ENCODE assay signal across 17 mouse cellular contexts in genomic region chr4:129463097-129464059, GRCm38 (mm10). TPM values are rescaled to one million over a fixed set of nuclear protein-coding genes. Genes with fewer than 3 reads are reported as not detected.
DNase-seq lines count a peak whose midpoint lies in the region; ATAC-seq and TF ChIP-seq lines count a peak whose summit lies in the region.
"Had no signal": no experiment of that assay in that cellular context is flagged by ENCODE, and none has a peak within 500 bp of the region (broad histone marks: within the 10 kb centered on the region; RNA-seq: fewer than 3 reads in every experiment).

No protein-coding gene starts in this region.

- peaks cover 4% of the 10 kb centered on the region for H3K79me3 ChIP-seq in C2C12 (ENCODE audit: low read depth)

- TF ChIP-seq CTCF in forebrain, postnatal 0 days (IDR thresholded peaks at IDR 0.05; ENCODE audit: low read depth) = no peak
- TF ChIP-seq CTCF in C2C12 (IDR thresholded peaks at IDR 0.05; ENCODE audit: control insufficient read depth, insufficient read depth, insufficient read length) = no peak

- peak overlapping the region; percentile 80; the same call in 1 of the 2 replicates for H3K4me2 ChIP-seq in forebrain, embryonic 13.5 days
- H3K4me2 ChIP-seq in forebrain, postnatal 0 days (ENCODE audit: low read depth) = no peak overlapping the region

- WGBS in forebrain, embryonic 13.5 days = 88% methylated on average over 24 of the region's 24 CpGs
- WGBS in forebrain, postnatal 0 days = 89% methylated on average over 24 of the region's 24 CpGs

- no peak for ATAC-seq in forebrain, embryonic 13.5 days
- no peak for ATAC-seq in forebrain, postnatal 0 days
- peak; percentile 55 for ATAC-seq in megakaryocyte progenitor cell, adult 5-6 weeks (replicated peaks; ENCODE audit: poor library complexity)
- ATAC-seq: lung, postnatal 0 days; Patski had no signal

- no peaks in the 10 kb centered on the region for H3K79me2 ChIP-seq in C2C12 (ENCODE audit: control insufficient read depth, insufficient read depth)

- no peaks in the 10 kb centered on the region for H3K27me3 ChIP-seq in forebrain, embryonic 13.5 days
- H3K27me3 ChIP-seq in forebrain, postnatal 0 days (ENCODE audit: insufficient read depth, low read length) = no peaks in the 10 kb centered on the region
- H3K27me3 ChIP-seq in C2C12 (ENCODE audit: control insufficient read depth, insufficient read depth, insufficient read length) = no peaks in the 10 kb centered on the region
- H3K27me3 ChIP-seq in erythroblast, embryonic 14.5 days (ENCODE audit: control insufficient read depth) = no peaks in the 10 kb centered on the region
- H3K27me3 ChIP-seq: embryonic facial prominence, embryonic 15.5 days; heart, embryonic 15.5 days; Patski had no signal

- H3K9me3 ChIP-seq in forebrain, embryonic 13.5 days (replicated peaks) = no peaks in the 10 kb centered on the region
- no peaks in the 10 kb centered on the region for H3K9me3 ChIP-seq in forebrain, postnatal 0 days (ENCODE audit: low read length)
- H3K9me3 ChIP-seq in erythroblast, embryonic 14.5 days (ENCODE audit: control insufficient read depth, low read length) = no peaks in the 10 kb centered on the region
- H3K9me3 ChIP-seq: embryonic facial prominence, embryonic 15.5 days; heart, embryonic 15.5 days had no signal

- H3K4me1 ChIP-seq in forebrain, embryonic 13.5 days = peaks cover 12% of the 10 kb centered on the region
- peaks cover 7% of the 10 kb centered on the region for H3K4me1 ChIP-seq in forebrain, postnatal 0 days (ENCODE audit: insufficient read depth)
- H3K4me1 ChIP-seq in erythroblast, embryonic 14.5 days (ENCODE audit: control insufficient read depth) = peaks cover 65% of the 10 kb centered on the region

- H3K9ac ChIP-seq in forebrain, embryonic 13.5 days = no peak overlapping the region
- H3K9ac ChIP-seq in forebrain, postnatal 0 days = no peak overlapping the region
- H3K9ac ChIP-seq: embryonic facial prominence, embryonic 15.5 days had no signal

- H3K36me3 ChIP-seq in forebrain, embryonic 13.5 days (ENCODE audit: poor library complexity, severe bottlenecking) = peaks cover 50% of the 10 kb centered on the region
- H3K36me3 ChIP-seq in forebrain, postnatal 0 days (ENCODE audit: insufficient read depth) = peaks cover 42% of the 10 kb centered on the region
- peaks cover 19% of the 10 kb centered on the region for H3K36me3 ChIP-seq in C2C12 (ENCODE audit: control insufficient read depth, insufficient read depth)
- peaks cover 65% of the 10 kb centered on the region for H3K36me3 ChIP-seq in erythroblast, embryonic 14.5 days (ENCODE audit: control insufficient read depth)

- no peak for DNase-seq in forebrain, postnatal 0 days
- no peak for DNase-seq in frontal cortex, postnatal 25 days (ENCODE audit: low spot score in 2 of 2)
- DNase-seq in adrenal gland, adult 8-10 months = no peak
- DNase-seq in thymus, adult 18-20 months = no peak
- DNase-seq: adrenal gland, postnatal 36 days; cerebellum, postnatal 14 days had no signal

- H3ac ChIP-seq in C2C12 (ENCODE audit: control insufficient read depth, insufficient read length, low read depth) = peak overlapping the region; percentile 3

- H3K4me3 ChIP-seq in forebrain, embryonic 13.5 days = no peak overlapping the region
- H3K4me3 ChIP-seq in forebrain, postnatal 0 days (ENCODE audit: low read depth, low read length) = no peak overlapping the region
- no peak overlapping the region for H3K4me3 ChIP-seq in C2C12 (ENCODE audit: insufficient read depth, poor library complexity, severe bottlenecking)
- peak overlapping the region; percentile 74 for H3K4me3 ChIP-seq in erythroblast, embryonic 14.5 days (replicated peaks)

- no peak overlapping the region for H3K27ac ChIP-seq in forebrain, embryonic 13.5 days
- no peak overlapping the region for H3K27ac ChIP-seq in forebrain, postnatal 0 days (ENCODE audit: low read depth, low read length)
- H3K27ac ChIP-seq: embryonic facial prominence, embryonic 15.5 days; heart, embryonic 15.5 days had no signal

TF ChIP-seq in C2C12, 6 proteins besides CTCF, POLR2A, EP300 and RAD21:
- TF ChIP-seq USF1 (IDR thresholded peaks at IDR 0.05; ENCODE audit: low read depth) (no peak), MYOG (IDR thresholded peaks at IDR 0.05; ENCODE audit: control insufficient read depth, extremely low read depth, insufficient read length) (no peak), FOSL1 (IDR thresholded peaks at IDR 0.05; ENCODE audit: insufficient read depth, low read length, poor library complexity, severe bottlenecking) (no peak)

RNA-seq across cellular contexts. Expression of gene Bsdc1, which starts 2.0 kb away (rescaled TPM):
- polyA plus RNA-seq in forebrain, embryonic 13.5 days (2015; fragmentation: Nextera tagmentation; extraction: Ambion mirVana) = 32.8 and 33.6 TPM in 2 replicates
- total RNA-seq in forebrain, postnatal 0 days (2014; rRNA removed) = 57.0 and 61.6 TPM in 2 replicates
- 25.6 and 28.4 TPM in 2 replicates for polyA plus RNA-seq in forebrain, postnatal 0 days (2015; fragmentation: Nextera tagmentation; extraction: Ambion mirVana)
- polyA plus RNA-seq in C2C12 (2012; fragmentation: generic; extraction: Trizol) = 11.8 TPM
- 87.8 and 92.9 TPM in 2 replicates for polyA plus RNA-seq in erythroblast, embryonic 14.5 days (2012)
- 14.4 and 14.6 TPM in 2 replicates for total RNA-seq in megakaryocyte progenitor cell, adult 5-6 weeks (2015)
- total RNA-seq in megakaryocyte progenitor cell, adult 5-6 weeks (2017) = 23.1 and 24.8 TPM in 2 replicates
- 10 to 100 TPM; 73.0 to 83.5 (median 80.3) TPM for total RNA-seq in adrenal gland, adult 8-10 months (2022)

RNA-seq across cellular contexts. Expression of gene Zbtb8b, which starts 22.7 kb away (rescaled TPM):
- polyA plus RNA-seq in forebrain, embryonic 13.5 days (2015; fragmentation: Nextera tagmentation; extraction: Ambion mirVana) = 4.3 and 5.3 TPM in 2 replicates
- total RNA-seq in forebrain, postnatal 0 days (2014; rRNA removed) = 7.0 and 10.5 TPM in 2 replicates
- polyA plus RNA-seq in forebrain, postnatal 0 days (2015; fragmentation: Nextera tagmentation; extraction: Ambion mirVana) = 6.0 and 9.2 TPM in 2 replicates
- not detected for polyA plus RNA-seq in C2C12 (2012; fragmentation: generic; extraction: Trizol)
- 0.02 TPM in 1 of 2 replicates, not detected in the other for polyA plus RNA-seq in erythroblast, embryonic 14.5 days (2012)
- not detected in 2 replicates for total RNA-seq in megakaryocyte progenitor cell, adult 5-6 weeks (2015)
- total RNA-seq in megakaryocyte progenitor cell, adult 5-6 weeks (2017) = not detected in 2 replicates
- under 1 TPM; 0.09 to 0.65 (median 0.34) TPM for total RNA-seq in adrenal gland, adult 8-10 months (2022)
- total RNA-seq: gastrocnemius, adult 18-20 months had no signal

RNA-seq across cellular contexts. Expression of gene Tssk3, which starts 27.4 kb away (rescaled TPM):
- polyA plus RNA-seq in forebrain, embryonic 13.5 days (2015; fragmentation: Nextera tagmentation; extraction: Ambion mirVana) = not detected in 2 replicates
- 0.24 and 0.46 TPM in 2 replicates for total RNA-seq in forebrain, postnatal 0 days (2014; rRNA removed)
- polyA plus RNA-seq in forebrain, postnatal 0 days (2015; fragmentation: Nextera tagmentation; extraction: Ambion mirVana) = 0.62 and 0.98 TPM in 2 replicates
- not detected for polyA plus RNA-seq in C2C12 (2012; fragmentation: generic; extraction: Trizol)
- polyA plus RNA-seq in erythroblast, embryonic 14.5 days (2012) = not detected in 2 replicates
- not detected in 2 replicates for total RNA-seq in megakaryocyte progenitor cell, adult 5-6 weeks (2015)
- not detected in 2 replicates for total RNA-seq in megakaryocyte progenitor cell, adult 5-6 weeks (2017)
- total RNA-seq in adrenal gland, adult 8-10 months (2022) = not detected
- total RNA-seq: adrenal gland, postnatal 36 days; gastrocnemius, adult 18-20 months had no signal
- polyA plus RNA-seq: embryonic facial prominence, embryonic 15.5 days; heart, embryonic 15.5 days; large intestine, adult 2 months; Patski; stomach, embryonic 14.5 days had no signal

RNA-seq across cellular contexts. Expression of gene Fam229a, which starts 27.6 kb away (rescaled TPM):
- polyA plus RNA-seq in forebrain, embryonic 13.5 days (2015; fragmentation: Nextera tagmentation; extraction: Ambion mirVana) = not detected in 2 replicates
- 1.8 TPM in 1 of 2 replicates, not detected in the other for total RNA-seq in forebrain, postnatal 0 days (2014; rRNA removed)
- 1.7 and 2.6 TPM in 2 replicates for polyA plus RNA-seq in forebrain, postnatal 0 days (2015; fragmentation: Nextera tagmentation; extraction: Ambion mirVana)
- polyA plus RNA-seq in C2C12 (2012; fragmentation: generic; extraction: Trizol) = not detected
- 1.5 and 1.9 TPM in 2 replicates for polyA plus RNA-seq in erythroblast, embryonic 14.5 days (2012)
- not detected in 2 replicates for total RNA-seq in megakaryocyte progenitor cell, adult 5-6 weeks (2015)
- total RNA-seq in megakaryocyte progenitor cell, adult 5-6 weeks (2017) = not detected in 2 replicates
- total RNA-seq in adrenal gland, adult 8-10 months (2022) = 1 to 10 TPM in 1 of 4 experiments, not detected in 3; 1.2 TPM
- total RNA-seq: adrenal gland, postnatal 36 days; gastrocnemius, adult 18-20 months had no signal
- polyA plus RNA-seq: embryonic facial prominence, embryonic 15.5 days; heart, embryonic 15.5 days; Patski; stomach, embryonic 14.5 days had no signal

RNA-seq across cellular contexts. Expression of gene Marcksl1, which starts 50.0 kb away (rescaled TPM):
- 1,756 and 1,774 TPM in 2 replicates for polyA plus RNA-seq in forebrain, embryonic 13.5 days (2015; fragmentation: Nextera tagmentation; extraction: Ambion mirVana)
- 1,946 and 1,960 TPM in 2 replicates for total RNA-seq in forebrain, postnatal 0 days (2014; rRNA removed)
- polyA plus RNA-seq in forebrain, postnatal 0 days (2015; fragmentation: Nextera tagmentation; extraction: Ambion mirVana) = 2,276 and 2,298 TPM in 2 replicates
- polyA plus RNA-seq in C2C12 (2012; fragmentation: generic; extraction: Trizol) = 148 TPM
- 1.2 and 1.4 TPM in 2 replicates for polyA plus RNA-seq in erythroblast, embryonic 14.5 days (2012)
- 56.8 and 62.3 TPM in 2 replicates for total RNA-seq in megakaryocyte progenitor cell, adult 5-6 weeks (2015)
- 37.5 and 43.9 TPM in 2 replicates for total RNA-seq in megakaryocyte progenitor cell, adult 5-6 weeks (2017)
- total RNA-seq in adrenal gland, adult 8-10 months (2022) = 10 to 100 TPM; 36.0 to 48.0 (median 43.9) TPM
